Mouse (Mus musculus): ENCODE data around the gene Igfbp4.

Gene Igfbp4

DNA sequence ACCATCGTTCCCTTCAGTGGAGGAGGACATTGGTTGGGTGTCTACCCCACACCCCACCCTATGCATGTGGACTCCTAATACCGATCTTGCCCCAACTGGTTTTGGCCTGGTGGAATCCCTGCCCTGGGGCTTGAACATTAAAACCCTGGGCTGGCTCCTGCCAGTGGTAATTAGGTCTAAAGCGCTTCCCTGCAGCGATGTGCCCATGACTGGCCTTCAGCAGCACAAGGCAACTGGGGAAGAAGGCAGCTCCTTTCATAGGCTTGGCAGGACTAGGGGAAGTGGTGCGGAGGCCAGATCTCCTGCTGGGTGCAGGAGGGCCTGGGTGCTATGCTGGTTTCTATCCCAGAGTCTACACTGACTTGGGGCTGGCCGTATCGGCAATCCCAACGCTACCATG, 42.5 kb downstream of the Igfbp4 start:
- DNase-seq, result no peak

DNA sequence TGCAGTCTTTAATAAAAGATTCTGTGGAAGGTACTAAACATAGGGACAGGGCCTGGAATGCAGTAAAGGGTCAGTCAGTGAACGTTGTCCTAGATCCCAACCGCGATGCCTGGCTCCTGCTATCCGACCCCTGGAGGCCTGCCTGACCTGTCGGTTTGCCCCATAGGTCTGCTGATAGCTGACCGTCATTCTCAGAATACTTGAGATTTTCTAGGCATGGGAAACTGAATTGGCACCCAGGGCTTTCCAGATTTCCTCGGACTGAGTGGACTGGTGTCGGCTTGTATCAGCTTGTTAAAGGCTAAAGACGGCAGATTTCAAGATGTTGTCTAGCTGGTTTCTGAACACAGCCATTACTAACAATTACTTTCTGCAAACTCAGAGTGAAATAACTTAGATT, 43.3 kb downstream of the Igfbp4 start:
- no peak for DNase-seq

DNA sequence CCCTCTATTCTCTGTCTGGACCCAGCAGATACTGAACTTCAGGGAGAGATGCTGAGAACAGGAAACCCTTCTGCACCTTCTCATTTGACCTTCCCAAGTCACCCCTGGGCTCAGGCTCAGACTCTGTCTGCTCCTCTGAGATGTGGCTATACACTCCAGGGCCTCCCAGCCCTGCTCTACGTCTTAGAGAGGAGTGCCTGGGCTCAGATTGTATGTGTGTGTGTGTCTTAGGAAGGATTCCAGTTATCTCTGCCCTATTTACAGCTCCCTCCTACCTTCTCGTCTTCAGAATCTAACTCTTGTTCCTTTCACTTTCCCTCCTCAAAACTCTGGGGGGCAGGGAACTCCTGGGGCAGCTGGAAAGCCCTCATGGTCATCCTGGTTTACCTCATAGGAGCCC, 47.4 kb downstream of the Igfbp4 start:
- no peak for DNase-seq

DNA sequence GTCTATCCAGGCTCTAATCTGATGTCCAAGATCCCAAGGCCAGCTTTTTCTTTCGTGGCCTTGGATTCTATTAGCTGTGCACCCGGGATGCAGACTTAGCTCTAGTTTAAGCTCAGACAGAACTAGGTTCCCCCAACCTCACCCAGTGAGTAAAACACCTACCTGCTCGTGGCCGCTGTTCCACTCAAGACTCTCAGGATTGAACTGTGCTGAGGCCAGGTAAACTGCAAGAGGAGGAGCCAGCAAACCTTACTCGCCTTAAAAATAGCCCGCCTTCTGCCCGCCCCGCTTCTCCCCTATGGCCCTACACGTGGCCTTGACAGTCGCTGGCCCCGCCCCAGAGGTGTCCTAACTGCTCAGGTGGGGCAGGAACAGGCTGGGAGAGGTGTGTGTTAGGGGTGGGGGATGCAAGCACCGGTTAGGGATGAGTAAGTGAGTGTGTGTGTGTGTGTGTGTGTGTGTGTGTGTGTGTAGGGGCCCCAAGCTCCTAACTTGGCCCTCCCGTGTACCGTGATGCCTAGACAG, 48.1 kb downstream of the Igfbp4 start, which contains the start of gene Tns4:
TSS of gene Tns4 (minus strand) at position 230 of the 525 bp plus-strand sequence.
- no peak for DNase-seq

DNA sequence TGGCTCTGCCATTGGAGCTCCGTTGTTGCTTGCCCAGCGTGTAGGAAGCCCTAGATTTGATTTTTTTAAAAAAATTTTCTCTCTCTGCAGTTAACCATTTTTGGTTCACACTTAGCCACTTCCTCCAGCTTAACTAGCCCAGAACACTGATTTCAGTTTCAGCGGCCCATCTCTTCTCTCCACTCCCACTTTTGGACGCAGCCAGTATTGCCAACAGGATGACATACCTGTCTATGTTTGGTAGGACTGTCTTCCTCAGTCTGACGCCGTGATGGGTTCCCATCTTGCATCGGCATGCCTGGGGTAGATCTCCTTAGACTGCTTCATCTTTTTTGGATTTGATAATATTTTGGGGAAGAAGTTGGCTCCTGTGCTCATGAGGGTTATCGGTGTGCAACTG, 49.3 kb downstream of the Igfbp4 start:
- DNase-seq, result no peak

DNA sequence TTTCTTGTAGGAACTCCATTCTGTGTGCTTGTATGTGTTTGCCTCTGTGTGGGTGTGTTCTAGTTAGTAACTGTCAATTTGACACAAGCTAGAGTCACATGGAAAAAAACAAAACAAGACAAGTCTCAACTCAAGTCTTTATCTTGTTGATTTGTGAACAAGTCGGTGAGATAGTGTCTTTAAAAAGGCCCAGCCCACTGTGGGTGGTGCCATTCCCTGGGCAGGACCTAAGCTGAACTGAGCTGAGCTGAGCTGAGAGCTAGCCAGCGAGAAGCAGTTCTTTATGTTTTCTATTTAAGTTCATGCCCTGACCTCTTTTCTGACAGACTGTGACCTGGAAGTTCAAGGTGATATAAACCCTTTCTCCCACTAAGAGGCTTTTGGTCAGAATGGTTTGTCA, 50.6 kb downstream of the Igfbp4 start:
- no peak for DNase-seq

DNA sequence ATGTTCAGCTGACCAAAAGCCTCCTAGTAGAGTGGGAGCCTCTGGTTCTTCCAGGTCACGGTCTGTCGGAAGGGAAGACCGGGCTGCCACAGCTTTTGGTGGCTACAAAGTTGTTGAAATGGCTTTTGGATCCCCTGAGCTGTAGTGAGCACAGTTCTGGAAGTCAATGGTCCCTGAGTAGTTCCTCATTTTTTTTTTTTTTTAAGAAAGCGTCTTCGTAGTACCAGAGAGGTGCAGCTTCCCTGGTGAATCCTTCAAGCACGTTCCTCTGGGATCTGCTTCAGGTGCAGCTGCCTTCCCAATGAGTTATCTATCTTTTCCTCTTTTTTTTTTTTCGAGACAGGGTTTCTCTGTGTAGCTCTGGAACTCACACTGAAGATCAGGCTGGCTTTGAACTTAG, 52.7 kb downstream of the Igfbp4 start:
- DNase-seq, result no peak

DNA sequence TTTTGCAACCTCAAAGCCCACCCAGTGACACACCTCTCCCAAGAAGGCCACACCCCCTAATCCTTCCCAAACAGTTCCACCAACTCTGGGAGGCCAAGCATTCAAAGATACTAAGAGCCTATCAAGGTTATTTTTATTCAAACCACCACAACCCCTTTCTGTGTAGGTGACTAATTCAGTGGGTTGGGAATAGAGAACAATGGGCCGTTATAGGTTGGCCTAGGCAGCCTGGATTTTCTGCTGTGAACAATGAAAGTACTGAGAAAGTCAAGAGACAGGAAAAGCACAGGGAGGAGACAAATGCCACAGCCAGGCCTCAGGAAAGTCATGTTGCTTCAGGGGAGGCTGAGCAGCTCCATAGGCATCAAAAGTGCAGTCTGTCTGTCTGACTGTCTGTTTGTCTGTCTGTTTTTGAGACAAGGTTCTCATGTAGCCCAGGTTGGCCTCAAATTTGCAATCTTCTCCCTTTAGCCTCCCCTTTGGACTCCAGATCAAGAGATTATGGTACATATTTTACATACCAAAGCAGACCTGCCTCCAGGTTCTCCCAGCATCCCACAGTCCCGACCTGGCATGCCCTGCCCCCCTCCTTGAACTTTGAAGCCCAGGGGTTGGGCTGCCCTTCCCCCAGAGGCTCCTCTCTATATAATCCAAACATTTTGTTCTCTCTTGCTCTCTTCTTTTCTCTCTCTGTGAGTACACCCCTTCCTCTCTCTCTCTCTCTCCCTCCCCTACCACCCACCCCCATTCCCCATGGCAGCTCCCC, 54.0 kb downstream of the Igfbp4 start:
- DNase-seq, result no peak

DNA sequence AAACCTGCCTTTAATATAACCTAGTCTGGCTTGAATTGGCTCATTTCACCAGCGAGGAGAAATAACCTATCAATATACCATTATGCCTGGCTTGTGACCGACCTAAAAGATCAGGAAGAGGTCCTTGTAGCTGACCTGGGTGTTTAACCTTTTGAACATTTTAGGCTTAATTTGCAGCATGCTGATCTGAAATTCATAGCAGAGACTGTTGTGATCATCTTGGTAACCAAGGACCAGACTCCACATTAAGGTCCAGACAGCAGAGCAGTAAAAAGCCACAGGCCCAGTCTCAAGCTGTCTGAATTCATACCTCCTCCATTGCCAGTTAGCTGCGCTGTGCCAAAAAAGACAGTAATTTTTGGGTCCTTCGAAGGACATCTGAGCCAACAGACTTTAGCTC, 54.7 kb downstream of the Igfbp4 start:
- DNase-seq, result no peak

DNA sequence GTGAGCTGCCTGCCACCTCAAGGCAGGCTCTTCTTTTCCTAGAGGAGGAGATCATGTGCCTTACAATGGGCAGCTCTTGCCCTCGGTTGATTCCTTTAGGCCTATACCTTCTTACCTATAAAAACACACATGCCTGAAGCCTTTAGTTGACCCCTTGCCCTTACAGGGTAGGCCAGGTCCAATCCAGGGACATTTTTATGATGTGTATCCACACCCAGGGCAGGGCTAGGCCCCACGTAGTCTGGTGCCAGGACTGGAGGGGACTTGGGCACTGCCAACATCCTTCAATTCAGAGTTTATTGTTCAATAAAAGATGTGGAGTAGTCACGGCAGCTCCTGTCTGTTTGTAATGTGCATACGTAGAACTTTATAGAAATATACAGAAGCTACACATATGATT, 55.4 kb downstream of the Igfbp4 start:
- DNase-seq, result no peak

DNA sequence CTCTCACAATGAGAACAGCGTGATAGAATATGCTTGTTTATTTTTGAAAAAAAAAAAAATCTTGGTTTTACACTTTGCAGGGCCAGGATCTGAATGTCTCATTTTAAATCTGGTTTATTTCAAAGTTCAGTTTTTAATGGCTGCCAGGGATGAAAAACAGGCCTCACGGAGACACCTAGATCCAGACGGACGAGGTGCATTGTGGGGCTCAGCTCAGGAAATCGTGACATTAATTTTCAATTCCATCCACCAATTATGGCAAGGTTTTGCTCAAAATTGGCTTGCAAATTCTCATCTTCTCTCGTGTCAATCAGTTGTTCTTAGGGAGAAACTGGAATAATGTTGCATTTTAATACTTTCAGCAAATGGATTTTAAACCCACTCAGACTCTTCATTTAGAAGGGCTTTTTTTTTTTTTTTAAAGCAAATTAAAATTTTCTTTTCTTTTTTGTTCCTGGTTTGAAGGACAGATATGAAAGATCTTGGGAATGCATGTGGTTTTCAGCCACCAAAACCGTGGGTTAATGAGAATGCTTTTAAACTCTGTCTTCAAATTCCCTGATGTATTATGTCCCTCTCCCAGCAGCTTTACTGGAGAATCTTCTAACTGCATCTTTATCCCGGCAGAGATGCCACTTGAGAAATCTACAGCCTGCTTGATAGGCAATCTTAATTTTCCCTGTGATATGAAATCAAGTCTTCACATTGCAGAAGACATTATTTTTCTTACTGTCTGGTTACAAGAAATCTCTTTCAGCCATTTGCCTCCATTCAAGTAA, 56.1 kb downstream of the Igfbp4 start:
- DNase-seq, result no peak

DNA sequence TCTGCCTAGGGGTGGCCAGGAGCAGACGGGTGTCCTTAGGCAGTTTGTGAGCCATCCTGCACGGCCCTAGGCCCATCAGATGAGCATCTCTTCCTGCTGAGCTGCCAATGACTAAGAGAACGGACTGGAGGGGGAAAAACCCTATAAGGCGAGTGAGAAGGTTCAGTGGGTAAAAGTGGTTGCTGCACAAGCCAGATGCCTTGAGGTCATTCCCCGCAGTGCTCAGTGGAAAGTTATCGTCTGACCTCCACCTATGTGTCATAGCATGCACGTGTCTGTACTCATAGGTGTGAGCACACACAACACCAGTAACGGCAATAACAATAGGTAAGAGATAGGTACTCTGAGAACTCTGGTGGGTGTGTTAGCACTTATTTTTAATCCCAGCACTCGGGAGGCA, 57.9 kb downstream of the Igfbp4 start:
- no peak for DNase-seq

DNA sequence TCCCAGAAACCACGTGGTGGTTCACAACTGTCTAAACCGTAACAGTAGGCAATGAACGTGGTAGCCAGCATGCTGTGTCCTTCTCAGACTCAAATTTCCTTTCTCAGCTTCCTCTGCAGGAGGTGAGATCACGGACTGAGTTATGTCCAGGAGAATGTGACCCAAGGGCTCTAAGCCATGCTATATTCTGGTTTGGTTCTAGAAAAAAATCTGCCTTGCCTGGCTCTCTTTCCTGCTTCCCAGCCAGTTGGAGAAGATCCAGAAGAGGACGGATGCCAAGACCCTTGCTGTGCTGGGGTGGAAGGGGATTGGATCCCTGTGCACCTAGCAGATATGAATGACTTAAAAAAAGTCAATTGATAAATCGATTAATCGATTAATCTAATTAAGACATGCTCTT, 58.5 kb downstream of the Igfbp4 start:
- peak; percentile 36 for DNase-seq

DNA sequence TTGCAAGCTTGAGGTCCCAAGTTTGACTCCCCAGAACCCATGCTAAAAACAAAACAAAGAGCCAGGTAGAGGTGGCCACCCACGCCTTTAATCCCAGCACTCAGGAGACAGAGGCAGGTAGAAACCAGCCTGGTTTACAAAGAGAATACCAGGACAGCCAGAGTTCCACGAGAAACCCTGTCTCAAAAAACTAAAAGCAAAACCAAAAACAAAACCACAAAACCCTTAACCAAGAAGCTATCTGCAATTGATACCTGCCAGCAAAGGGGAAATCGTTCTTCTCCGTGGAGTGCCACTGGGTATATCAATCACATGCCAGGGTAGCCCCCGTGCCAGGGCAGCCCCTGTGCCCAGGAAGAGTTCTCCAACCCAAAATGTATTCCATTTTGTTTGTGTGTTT, 59.2 kb downstream of the Igfbp4 start:
- no peak for DNase-seq

DNA sequence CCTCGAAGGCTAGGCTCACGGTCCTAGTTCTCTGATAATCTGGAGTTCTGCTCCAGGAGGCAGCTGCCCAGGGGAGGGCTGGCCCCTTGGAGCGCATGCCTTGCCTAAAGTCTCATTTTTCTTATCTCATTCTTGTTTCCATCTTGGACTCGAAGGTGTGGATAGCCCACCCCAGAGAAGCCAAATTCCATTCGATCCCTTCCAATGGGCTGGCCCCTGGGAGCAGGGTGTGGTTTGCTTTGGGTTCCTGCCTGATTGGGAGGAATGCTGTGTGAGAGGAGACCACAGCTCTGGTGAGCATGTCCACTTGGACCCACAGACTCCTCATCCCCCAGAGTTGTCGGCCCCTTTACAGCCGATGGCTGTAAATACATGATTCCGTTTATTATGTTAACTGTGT, 60.6 kb downstream of the Igfbp4 start:
- no peak for DNase-seq

DNA sequence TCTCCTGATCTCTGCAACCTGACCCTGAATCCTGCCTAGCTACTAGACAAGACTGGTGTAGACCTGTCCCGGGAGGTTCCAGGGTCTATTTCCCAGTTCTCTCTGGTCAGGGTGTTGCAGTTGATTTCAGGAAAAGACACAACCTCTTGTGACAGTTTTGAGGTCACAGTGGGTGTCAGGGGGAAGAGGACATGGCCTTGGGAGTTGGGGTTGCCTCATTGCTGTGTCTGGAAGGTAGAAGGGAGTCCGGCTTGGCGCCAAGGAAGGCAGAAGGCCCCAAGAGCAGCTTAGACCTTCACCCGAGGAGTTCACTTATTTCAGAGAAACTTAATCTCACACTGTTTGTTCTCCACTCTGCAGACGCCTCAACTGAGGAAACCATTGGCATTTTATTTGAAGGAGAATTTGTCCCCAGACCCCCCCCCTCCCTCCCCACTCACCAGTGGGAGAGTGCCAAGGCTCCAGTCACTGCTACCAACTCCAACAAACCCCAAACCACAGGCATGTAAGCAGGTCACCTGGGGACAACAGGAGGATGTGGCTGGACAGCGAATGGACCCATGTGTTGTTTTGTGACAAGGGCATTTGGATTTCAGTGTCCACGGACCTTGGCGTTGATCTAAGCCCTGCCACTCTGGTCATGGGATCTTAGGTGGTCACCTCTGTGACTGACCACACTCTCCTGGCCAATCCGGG, 61.7 kb downstream of the Igfbp4 start:
- DNase-seq, result no peak

Data from lung, postnatal 14 days (tissue).